Mouse (Mus musculus) brain, embryonic 14.5 days (tissue): ENCODE results near the gene Cadps.

Experiments
- CTCF ChIP-seq: fragments of 200-500 bp; IDR thresholded peaks from 2 replicates; pipeline ENCODE4 v1.5.1; 2012; ENCODE audit warnings: inconsistent platforms, mild to moderate bottlenecking, moderate library complexity, borderline replicate concordance; ENCODE audit not compliant: insufficient read depth, insufficient read length; ENCODE audit errors: extremely low read depth
- POLR2A ChIP-seq: fragments of 200-500 bp; IDR thresholded peaks from 2 replicates; pipeline ENCODE4 v1.6.1; 2012; ENCODE audit warnings: mild to moderate bottlenecking, inconsistent platforms, borderline replicate concordance; ENCODE audit not compliant: poor library complexity, insufficient read depth, insufficient read length, severe bottlenecking; ENCODE audit errors: extremely low read depth

DNA sequence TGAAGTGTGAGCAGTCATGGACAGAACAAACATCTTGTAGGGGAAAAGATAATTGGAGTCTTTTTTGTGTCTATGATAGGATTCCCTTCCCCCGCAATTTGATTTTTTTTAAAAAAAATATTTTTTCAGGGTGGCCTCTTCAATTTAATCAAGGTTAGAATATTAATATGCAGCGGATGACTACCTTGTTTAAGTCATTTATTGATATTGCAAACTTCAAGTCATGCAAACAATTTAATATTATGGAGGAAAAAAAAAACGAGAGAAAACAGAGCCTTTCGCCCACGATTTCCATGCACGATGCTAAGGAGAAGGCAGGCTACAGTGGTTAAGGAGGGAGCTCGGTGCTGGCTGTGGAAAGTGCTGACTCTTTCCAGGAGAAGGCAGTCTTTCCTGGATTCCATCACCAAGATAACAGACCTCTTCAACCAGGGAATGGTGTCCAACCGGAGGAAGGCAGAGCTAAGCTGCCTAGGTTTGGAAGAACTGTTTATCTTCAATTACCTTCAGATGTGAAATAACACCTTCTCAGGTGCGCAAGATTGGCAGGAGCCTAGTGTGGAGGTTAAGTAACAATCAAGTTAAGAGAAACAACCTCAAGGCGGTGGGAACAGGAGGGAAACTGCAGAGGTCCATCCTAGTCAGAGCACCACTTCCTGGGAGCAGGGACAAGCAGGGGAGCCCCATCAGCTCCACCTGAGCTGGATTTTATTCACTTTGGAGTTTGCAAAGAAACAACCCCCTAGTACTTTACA, 483.9 kb downstream of the Cadps start:
- TF ChIP-seq CTCF: no peak
- TF ChIP-seq POLR2A: no peak
